Mouse (Mus musculus) A20 (cell line): Measurements from ENCODE around the gene Cacfd1.

Experiments
- DNase-seq: peaks from one replicate; pipeline ENCODE4 v3.0.0-alpha.2; 2011; ENCODE audit warnings: low read depth, low spot score

Gene Cacfd1

DNA sequence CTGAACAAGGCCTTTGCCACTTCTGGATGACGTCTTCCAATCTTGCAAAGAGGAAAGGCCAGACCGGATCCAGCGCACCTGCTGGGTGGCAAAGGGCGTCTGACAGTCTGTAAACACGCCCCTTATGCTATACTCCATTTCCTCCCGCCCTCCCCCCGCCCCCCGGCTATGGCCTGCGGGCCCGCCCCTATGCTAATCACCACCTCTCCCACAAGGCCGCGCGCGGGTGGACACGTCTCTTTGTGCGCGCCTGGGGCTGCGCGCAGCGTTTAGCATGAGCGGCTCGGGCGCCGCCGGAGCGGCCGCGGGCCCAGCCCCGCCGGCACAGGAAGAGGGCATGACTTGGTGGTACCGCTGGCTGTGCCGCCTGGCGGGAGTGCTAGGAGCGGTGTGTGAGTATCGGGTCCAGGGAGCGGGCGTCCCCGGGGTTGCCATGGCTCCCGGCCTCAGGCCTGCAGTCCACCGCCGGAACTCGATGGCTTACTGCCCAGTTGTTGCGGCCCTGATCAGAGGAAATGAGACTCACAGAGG, at the start of gene Cacfd1:
Gene Cacfd1, plus strand, starts transcription at position 213 of the 531 bp plus-strand sequence.
- peak; percentile 96 for DNase-seq

DNA sequence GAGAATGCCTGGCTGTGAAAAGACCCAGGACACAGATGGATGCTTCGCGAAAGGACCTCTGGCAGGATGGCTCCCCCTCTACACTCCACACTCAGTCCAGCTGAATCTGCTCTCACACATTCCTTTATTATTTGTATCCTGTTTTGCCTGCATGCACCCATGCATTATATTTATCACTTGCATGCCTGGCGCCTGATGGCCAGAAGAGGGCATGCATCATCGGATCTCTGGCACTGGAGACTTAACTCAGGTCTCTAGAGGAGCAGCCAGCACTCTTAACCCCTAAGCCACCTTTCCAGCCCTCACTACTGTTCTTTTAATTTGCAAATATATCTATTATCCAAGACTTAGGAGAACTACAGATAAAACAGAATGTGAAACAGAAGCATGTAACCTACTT, 49.0 kb upstream of the Cacfd1 start:
- peak; percentile 27 for DNase-seq

GRCm38 (mm10) chr2:26963923-26964723, 45.6 kb upstream of the Cacfd1 start, which contains the start of gene Rexo4:
TSS of gene Rexo4 (minus strand) at chr2:26964386.
- DNase-seq = peak; percentile 98

GRCm38 (mm10) chr2:26964724-26965370, 44.9 kb upstream of the Cacfd1 start:
- no peak for DNase-seq

DNA sequence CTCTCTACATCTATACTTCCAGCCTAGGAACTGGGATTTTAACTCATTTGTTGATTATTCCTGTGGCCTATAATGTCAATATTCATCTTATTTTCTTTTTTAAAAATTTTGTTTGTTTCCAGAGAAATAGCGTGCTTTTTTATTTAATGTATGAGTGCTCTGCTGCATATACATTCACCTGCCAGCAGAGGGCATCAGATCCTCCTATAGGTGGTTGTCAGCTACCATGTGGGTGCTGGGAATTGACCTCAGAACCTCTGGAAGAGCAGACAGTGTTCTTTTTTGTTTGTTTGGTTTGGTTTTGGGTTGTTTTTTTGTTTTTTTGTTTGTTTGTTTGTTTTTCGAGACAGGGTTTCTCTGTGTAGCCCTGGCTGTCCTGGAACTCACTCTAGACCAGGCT, 42.5 kb upstream of the Cacfd1 start:
- DNase-seq = peak; percentile 15

DNA sequence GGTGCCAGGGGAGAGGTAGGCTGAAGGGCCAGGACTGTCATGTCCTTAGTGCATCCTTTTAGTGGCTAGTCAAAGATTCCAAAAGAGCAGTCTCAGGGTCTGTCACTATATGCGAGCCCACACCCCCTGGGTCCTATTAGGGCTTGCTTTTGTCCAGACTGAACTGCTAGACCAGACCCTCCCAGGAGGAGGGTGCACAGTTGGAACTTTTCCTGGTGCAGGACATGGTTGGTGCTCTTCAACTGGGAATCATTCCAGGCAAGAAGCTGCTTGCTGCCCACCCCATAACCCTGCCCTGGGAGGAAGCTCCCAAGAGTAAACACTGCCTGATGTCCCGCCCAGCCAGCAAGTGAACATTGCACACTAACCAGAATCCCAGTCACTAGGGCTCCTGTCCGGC, 36.6 kb upstream of the Cacfd1 start, which contains the start of gene Adamts13:
Gene Adamts13, plus strand, starts transcription at position 301 of the 400 bp plus-strand sequence.
- no peak for DNase-seq

DNA sequence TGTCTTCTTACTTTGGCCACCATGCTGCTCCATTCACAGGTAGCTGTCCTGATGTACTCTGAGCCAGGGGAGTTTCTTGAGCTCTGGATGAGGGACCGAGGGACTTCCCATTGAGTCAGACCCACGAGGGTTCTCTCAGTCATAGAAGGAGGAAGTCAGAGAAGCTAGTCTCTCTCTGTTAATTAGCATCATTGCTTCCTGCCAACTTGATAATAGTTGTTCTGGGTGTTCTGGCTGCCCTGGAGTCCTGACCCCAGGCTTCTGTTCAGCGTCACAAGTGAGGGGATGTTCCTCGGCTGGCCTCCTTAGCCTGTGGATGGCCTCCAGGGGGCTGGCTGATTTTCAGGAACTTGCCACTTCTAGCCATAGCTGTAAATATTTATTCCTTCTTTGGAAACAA, 35.8 kb upstream of the Cacfd1 start:
- peak; percentile 42 for DNase-seq

GRCm38 (mm10) chr2:26980361-26980760, 29.4 kb upstream of the Cacfd1 start:
- DNase-seq = no peak

- DNase-seq = no peak
Observed at GRCm38 (mm10) chr2:26984179-26984578, 25.5 kb upstream of the Cacfd1 start.

DNA sequence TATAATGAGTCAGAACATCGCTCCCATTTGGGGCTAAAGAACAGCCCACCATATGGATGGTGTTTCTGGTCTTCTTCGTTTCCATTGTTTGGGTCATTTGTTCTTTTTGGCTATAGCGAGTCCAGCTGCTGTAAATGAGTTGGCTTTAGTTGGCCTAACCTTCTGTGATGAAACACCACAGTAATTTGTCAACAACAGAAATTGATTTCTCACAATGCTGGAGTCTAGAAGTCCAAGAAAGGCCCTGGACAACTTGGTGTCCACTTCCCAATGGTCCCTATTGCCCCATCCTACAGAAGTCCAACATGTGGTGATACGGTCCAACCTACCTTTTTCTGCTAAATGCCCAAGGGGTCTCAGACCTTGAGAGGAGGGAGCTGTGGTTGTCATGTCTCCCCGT, 25.1 kb upstream of the Cacfd1 start:
- no peak for DNase-seq

DNA sequence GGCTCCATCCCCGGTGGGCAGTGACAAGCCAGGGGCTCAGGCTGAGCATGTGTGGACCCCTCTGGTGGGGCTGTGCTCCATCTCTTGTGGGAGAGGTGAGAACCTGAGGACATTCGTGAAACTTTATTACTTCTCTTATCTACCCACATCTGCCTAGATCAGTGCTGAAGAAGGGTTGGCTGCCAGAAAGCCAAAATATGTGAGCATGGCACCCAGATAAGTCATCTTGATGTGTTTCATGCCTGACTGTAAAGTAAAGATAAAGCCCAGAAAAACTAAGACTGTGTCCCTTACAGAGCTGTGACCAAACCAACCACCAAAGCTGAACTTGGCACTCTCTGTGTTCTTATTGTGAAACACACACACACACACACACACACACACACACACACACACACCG, 15.8 kb upstream of the Cacfd1 start:
- DNase-seq = no peak

- peak; percentile 68 for DNase-seq
Observed at GRCm38 (mm10) chr2:26997498-26997897, 12.2 kb upstream of the Cacfd1 start.

DNA sequence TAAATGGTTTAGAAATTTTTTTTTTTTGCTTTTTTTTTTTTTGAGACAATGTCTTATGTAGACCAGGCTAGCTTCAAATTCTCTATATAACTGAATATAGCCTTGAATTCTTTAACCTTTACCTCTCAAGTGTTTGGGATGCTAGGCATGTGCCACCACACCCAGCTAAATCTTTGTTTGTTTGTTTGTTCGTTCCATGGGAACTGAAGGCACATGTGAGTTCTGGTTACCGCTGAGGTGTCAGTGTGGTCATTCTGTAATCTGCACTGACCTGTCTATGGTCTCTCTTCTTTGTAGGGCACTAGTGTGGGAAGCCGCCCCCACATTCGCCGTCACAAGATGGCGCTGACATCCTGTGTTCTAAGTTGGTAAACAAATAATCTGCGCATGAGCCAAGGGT, 11.7 kb upstream of the Cacfd1 start:
- DNase-seq = peak; percentile 81

- DNase-seq = no peak
Observed at GRCm38 (mm10) chr2:27006255-27006654, 3.5 kb upstream of the Cacfd1 start.

- no peak for DNase-seq
Observed at GRCm38 (mm10) chr2:27007701-27008100, 2.0 kb upstream of the Cacfd1 start.

DNA sequence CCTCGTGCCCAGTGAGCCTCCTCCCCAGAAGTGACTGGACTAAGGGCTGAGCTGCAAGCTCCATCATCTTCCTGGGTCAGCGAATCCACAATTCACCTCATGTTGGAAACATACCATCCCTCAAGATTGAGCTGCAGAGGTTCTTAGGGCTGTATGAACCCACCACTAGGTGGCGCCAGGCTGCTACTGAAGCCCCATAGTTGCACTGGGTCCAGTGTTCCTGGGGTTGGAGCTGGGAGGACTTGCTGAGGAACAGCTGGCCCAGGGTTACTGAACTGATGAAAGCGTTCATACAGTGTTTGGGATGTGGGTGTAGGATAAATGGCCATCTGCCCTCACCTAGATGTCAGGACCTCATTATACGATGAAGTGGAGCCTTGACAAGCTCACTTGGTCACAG, 8.1 kb downstream of the Cacfd1 start:
- DNase-seq = peak; percentile 75

DNA sequence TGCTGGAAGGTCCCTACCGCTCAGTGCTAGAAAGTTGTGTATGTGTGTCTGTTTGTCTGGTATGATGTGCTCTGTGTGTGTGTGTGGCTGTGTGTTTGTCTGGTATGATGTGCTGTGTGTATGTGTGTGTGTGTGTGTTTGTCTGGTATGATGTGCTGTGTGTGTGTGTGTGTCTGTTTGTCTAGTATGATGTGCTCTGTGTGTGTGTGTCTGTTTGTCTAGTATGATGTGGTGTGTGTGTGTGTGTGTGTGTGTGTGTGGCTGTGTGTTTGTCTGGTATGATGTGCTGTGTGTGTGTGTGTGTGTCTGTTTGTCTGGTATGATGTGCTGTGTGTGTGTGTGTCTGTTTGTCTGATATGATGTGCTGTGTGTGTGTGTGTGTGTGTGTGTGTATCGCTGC, 9.8 kb downstream of the Cacfd1 start:
- DNase-seq = no peak

DNA sequence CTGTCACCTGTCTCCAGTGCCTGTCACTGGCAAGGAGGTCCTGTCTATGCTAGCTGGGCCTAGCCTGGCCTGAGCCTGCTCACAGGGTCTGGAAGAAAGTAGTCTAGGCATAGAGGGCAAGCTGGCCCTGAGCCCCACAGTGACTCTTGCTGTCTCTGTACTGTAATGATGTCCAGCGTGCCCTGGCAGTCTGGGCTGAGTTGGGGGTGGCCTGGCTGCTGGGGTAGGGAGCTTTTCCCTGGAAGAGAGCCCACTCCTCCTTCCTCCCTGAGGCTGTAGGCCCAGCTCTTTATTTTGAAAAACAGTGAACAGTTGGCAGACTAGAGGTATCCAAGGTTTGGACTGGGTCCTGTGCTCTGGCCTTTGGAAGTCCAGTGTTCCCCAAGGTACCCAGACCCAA, 11.4 kb downstream of the Cacfd1 start:
- DNase-seq = no peak

DNA sequence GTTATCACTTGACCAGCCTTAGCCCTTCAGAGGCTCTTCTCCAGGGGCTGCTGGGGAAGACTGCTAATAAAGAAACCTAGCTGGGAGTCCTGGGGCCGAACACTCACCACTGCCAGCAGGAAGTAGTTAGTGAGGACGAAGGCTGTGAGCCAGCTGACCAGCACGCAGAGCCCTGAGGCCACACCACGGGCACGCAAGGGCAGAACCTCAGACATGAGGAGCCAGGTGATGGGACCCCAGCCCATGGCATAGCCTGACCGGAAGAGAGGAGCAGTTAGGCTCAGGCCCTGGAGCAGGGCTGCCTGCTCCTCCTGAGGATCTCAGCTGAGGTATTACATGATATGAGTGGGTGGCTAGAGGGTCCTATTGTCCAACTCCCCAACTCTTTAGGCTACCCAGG, 12.9 kb downstream of the Cacfd1 start:
- DNase-seq = no peak

DNA sequence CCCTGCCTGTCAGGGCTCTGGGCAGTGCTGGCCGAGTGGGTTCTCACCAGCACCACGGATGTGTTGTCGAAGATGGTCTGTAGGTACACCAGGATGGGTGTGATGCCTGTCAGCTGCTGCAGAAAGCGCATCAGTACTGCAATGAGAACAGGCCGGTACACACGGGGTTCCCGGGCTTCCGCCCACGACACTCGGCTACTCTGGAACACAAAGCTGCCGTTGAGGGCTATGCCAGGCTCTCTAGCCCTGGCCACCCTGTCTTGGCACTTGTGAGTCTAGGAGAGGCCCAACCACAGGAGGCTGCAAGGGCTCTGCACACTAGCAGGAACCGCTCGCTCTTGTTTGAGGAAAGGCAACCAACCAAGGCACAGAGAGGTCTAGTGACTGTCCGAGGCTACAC, 14.4 kb downstream of the Cacfd1 start:
- DNase-seq = no peak

- DNase-seq = no peak
Observed at GRCm38 (mm10) chr2:27025545-27025944, 15.8 kb downstream of the Cacfd1 start.

DNA sequence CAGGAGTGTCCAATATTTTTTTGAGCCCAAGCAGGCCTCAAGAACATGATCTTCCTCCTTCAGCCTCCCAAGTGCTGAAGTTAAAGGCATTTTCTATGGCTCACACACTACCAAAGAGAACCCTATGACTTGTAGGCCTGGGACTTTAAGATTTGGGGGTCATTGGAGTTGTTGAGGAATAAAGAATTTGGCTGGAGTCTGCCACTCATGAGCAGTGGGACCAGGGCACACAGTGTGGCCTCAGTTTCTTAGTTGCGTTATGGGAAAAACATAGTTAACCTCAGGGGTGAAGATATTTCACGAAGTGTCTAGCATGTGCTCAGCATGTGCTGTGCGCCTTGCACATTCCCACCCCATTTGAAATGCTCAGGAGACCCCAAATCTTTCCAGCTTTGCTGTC, 16.6 kb downstream of the Cacfd1 start:
- DNase-seq = no peak
